Mouse (Mus musculus) ES-Bruce4 (cell line): Measurements from ENCODE around the gene Cavin4.

Experiments
- CTCF ChIP-seq: IDR thresholded peaks from one replicate; pipeline ENCODE4 v1.8.1; 2011; ENCODE audit warnings: low read depth, low read length
- EP300 ChIP-seq: IDR thresholded peaks from 2 replicates; pipeline ENCODE4 v1.6.1; 2011; ENCODE audit warnings: low read depth, low read length; ENCODE audit not compliant: insufficient read depth

DNA sequence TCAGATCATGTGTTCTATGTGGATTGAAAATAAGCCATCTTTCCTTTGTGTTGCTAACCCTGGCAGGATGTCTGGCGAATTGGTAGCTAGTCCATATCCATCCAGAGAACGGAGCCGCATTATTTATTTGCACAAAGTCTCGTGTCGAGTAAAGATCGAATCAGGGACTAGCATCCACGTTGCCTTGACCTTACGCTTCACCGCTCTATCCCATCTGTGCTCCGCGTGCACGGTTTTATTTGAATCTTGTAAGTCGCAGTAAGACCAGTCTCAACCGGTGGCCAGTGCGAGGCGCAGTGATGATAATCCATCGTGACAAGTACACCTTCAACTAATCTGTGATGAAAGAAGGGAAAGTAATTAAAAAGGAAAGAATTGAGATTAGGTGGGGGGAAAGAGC, 23.8 kb upstream of the Cavin4 start:
- TF ChIP-seq CTCF (no peak), EP300 (no peak)
